31 mouse cellular contexts compared by ENCODE assay signal in genomic region chr14:47221567-47221966, GRCm38 (mm10). TPM values are rescaled to one million over a fixed set of nuclear protein-coding genes. Genes with fewer than 3 reads are reported as not detected.
DNase-seq lines count a peak whose midpoint lies in the region; ATAC-seq and TF ChIP-seq lines count a peak whose summit lies in the region.
"Had no signal": no experiment of that assay in that cellular context is flagged by ENCODE, and none has a peak within 500 bp of the region (broad histone marks: within the 10 kb centered on the region; RNA-seq: fewer than 3 reads in every experiment).

No protein-coding gene starts in this region.

- no peak for TF ChIP-seq EP300 in lung, postnatal 0 days (IDR thresholded peaks at IDR 0.05)

- H3K4me1 ChIP-seq in lung, postnatal 0 days (ENCODE audit: insufficient read depth, low read depth, low read length): no peaks in the 10 kb centered on the region
- H3K4me1 ChIP-seq: embryonic facial prominence, embryonic 12.5 days; heart, embryonic 15.5 days; hindbrain, embryonic 12.5 days; intestine, embryonic 15.5 days; limb, embryonic 10.5 days; limb, embryonic 15.5 days; neural tube, embryonic 15.5 days; stomach, embryonic 15.5 days had no signal

- no peak overlapping the region for H3K4me2 ChIP-seq in lung, postnatal 0 days (replicated peaks; ENCODE audit: low read depth, low read length)
- H3K4me2 ChIP-seq: embryonic facial prominence, embryonic 12.5 days; heart, embryonic 15.5 days; hindbrain, embryonic 12.5 days; intestine, embryonic 15.5 days; limb, embryonic 15.5 days; neural tube, embryonic 15.5 days; stomach, embryonic 15.5 days had no signal

- no peak overlapping the region for H3K4me3 ChIP-seq in lung, postnatal 0 days (ENCODE audit: low read depth, low read length)
- H3K4me3 ChIP-seq: embryonic facial prominence, embryonic 12.5 days; heart, embryonic 15.5 days; hindbrain, embryonic 12.5 days; intestine, embryonic 15.5 days; limb, embryonic 10.5 days; limb, embryonic 15.5 days; neural tube, embryonic 15.5 days; stomach, embryonic 15.5 days had no signal

- no peak overlapping the region for H3K9ac ChIP-seq in lung, postnatal 0 days (replicated peaks; ENCODE audit: low read depth)
- H3K9ac ChIP-seq: embryonic facial prominence, embryonic 12.5 days; heart, embryonic 15.5 days; hindbrain, embryonic 12.5 days; intestine, embryonic 15.5 days; limb, embryonic 15.5 days; neural tube, embryonic 15.5 days; stomach, embryonic 15.5 days had no signal

- H3K27ac ChIP-seq in lung, postnatal 0 days (ENCODE audit: low read length): no peak overlapping the region
- H3K27ac ChIP-seq: embryonic facial prominence, embryonic 12.5 days; heart, embryonic 15.5 days; hindbrain, embryonic 12.5 days; hindbrain, postnatal 0 days; intestine, embryonic 15.5 days; kidney, postnatal 0 days; limb, embryonic 10.5 days; limb, embryonic 15.5 days; neural tube, embryonic 15.5 days; stomach, embryonic 15.5 days had no signal

- H3K36me3 ChIP-seq in lung, postnatal 0 days (ENCODE audit: insufficient read depth, low read length): no peaks in the 10 kb centered on the region
- H3K36me3 ChIP-seq: embryonic facial prominence, embryonic 12.5 days; heart, embryonic 15.5 days; hindbrain, embryonic 12.5 days; intestine, embryonic 15.5 days; limb, embryonic 10.5 days; limb, embryonic 15.5 days; neural tube, embryonic 15.5 days; stomach, embryonic 15.5 days had no signal

- no peak for TF ChIP-seq CTCF in lung, postnatal 0 days (IDR thresholded peaks at IDR 0.05)

- H3K9me3 ChIP-seq in lung, postnatal 0 days (ENCODE audit: low read length): no peaks in the 10 kb centered on the region
- H3K9me3 ChIP-seq: embryonic facial prominence, embryonic 12.5 days; heart, embryonic 15.5 days; hindbrain, embryonic 12.5 days; intestine, embryonic 15.5 days; limb, embryonic 10.5 days; limb, embryonic 15.5 days; neural tube, embryonic 15.5 days; stomach, embryonic 15.5 days had no signal

- no peaks in the 10 kb centered on the region for H3K27me3 ChIP-seq in lung, postnatal 0 days (replicated peaks; ENCODE audit: insufficient read depth, low read length)
- H3K27me3 ChIP-seq: embryonic facial prominence, embryonic 12.5 days; heart, embryonic 15.5 days; hindbrain, embryonic 12.5 days; intestine, embryonic 15.5 days; limb, embryonic 15.5 days; neural tube, embryonic 15.5 days; stomach, embryonic 15.5 days had no signal

- peak; percentile 69 for ATAC-seq in erythroblast, adult 5-6 weeks (replicated peaks; ENCODE audit: low FRiP score, poor library complexity, severe bottlenecking)
- no peak for ATAC-seq in lung, postnatal 0 days
- ATAC-seq: forebrain, embryonic 16.5 days; hindbrain, postnatal 0 days; intestine, embryonic 15.5 days had no signal

- DNase-seq in layer of hippocampus, adult 9-11 months: peak; percentile 27
- no peak for DNase-seq in layer of hippocampus, adult 8-10 months (ENCODE audit: low spot score in 2 of 2)
- DNase-seq in thymus, postnatal 0 days (ENCODE audit: low spot score): peak; percentile 18
- DNase-seq in thymus, adult 18-20 months: no peak
- peak; percentile 76 for DNase-seq in testis, postnatal 14 days (ENCODE audit: low spot score)
- DNase-seq in ovary, postnatal 14 days (ENCODE audit: low spot score): no peak
- no peak for DNase-seq in lung, postnatal 0 days (ENCODE audit: low spot score)
- DNase-seq: adrenal gland, postnatal 10 days; B cell, adult 2 months; cerebellum, adult 11 months; cerebellum, adult 9-10 months; embryo, embryonic 11 days; kidney, adult 2 months; kidney, postnatal 4 days; layer of hippocampus, postnatal 36 days; lung, adult 2 months; lung, postnatal 14 days; midbrain, embryonic 14.5 days; right cerebral cortex, postnatal 25 days had no signal

- 86% methylated on average over 11 of the region's 11 CpGs for WGBS in lung, postnatal 0 days

RNA-seq across cellular contexts. Expression of gene Gch1, which starts 32.4 kb away (rescaled TPM):
- total RNA-seq in layer of hippocampus, adult 8-10 months (2022): 1 to 10 TPM; 1.1 to 1.5 (median 1.4) TPM
- polyA plus RNA-seq in thymus, postnatal 0 days (2015; fragmentation: Nextera tagmentation; extraction: Ambion mirVana): 16.1 and 16.6 TPM in 2 replicates
- total RNA-seq in erythroblast, adult 5-6 weeks (2015; ENCODE audit: low replicate concordance): 131 and 161 TPM in 2 replicates
- total RNA-seq in erythroblast, adult 5-6 weeks (2017; ENCODE audit: low replicate concordance): 125 and 166 TPM in 2 replicates
- polyA plus RNA-seq in lung, postnatal 0 days (2015; fragmentation: Nextera tagmentation; extraction: Ambion mirVana): 9.7 and 11.6 TPM in 2 replicates

RNA-seq across cellular contexts. Expression of gene Wdhd1, which starts 55.1 kb away (rescaled TPM):
- total RNA-seq in layer of hippocampus, adult 8-10 months (2022): 10 to 100 TPM in 1 of 4 experiments, 1 to 10 TPM in 3; 6.5 to 10.5 (median 7.2) TPM
- 24.3 and 28.1 TPM in 2 replicates for polyA plus RNA-seq in thymus, postnatal 0 days (2015; fragmentation: Nextera tagmentation; extraction: Ambion mirVana)
- 40.3 and 52.7 TPM in 2 replicates for total RNA-seq in erythroblast, adult 5-6 weeks (2015; ENCODE audit: low replicate concordance)
- total RNA-seq in erythroblast, adult 5-6 weeks (2017; ENCODE audit: low replicate concordance): 82.9 and 164 TPM in 2 replicates
- polyA plus RNA-seq in lung, postnatal 0 days (2015; fragmentation: Nextera tagmentation; extraction: Ambion mirVana): 2.7 and 3.0 TPM in 2 replicates

RNA-seq across cellular contexts. Expression of gene Socs4, which starts 55.2 kb away (rescaled TPM):
- total RNA-seq in layer of hippocampus, adult 8-10 months (2022): 10 to 100 TPM; 11.0 to 12.3 (median 12.1) TPM
- polyA plus RNA-seq in thymus, postnatal 0 days (2015; fragmentation: Nextera tagmentation; extraction: Ambion mirVana): 6.7 and 6.8 TPM in 2 replicates
- 17.3 and 23.4 TPM in 2 replicates for total RNA-seq in erythroblast, adult 5-6 weeks (2015; ENCODE audit: low replicate concordance)
- 18.7 and 20.9 TPM in 2 replicates for total RNA-seq in erythroblast, adult 5-6 weeks (2017; ENCODE audit: low replicate concordance)
- 2.5 and 3.3 TPM in 2 replicates for polyA plus RNA-seq in lung, postnatal 0 days (2015; fragmentation: Nextera tagmentation; extraction: Ambion mirVana)

Comparison
In these comparisons a context has a peak if more than half of its experiments do, and no peak if none do; other contexts are left out.
1. DNase-seq: peak in layer of hippocampus, adult 9-11 months (single experiment), thymus, postnatal 0 days (single experiment) and testis, postnatal 14 days (single experiment); none in layer of hippocampus, adult 8-10 months (0 of 2), thymus, adult 18-20 months (0 of 2), ovary, postnatal 14 days (single experiment) and lung, postnatal 0 days (single experiment).
2. RNA of gene Gch1, which starts 32.4 kb away (total RNA-seq): 125 to 166 TPM in erythroblast, adult 5-6 weeks; 1.1 to 1.5 TPM in layer of hippocampus, adult 8-10 months; every median in the first group is over 10 times any median in the second.